Mouse (Mus musculus) 3134 (cell line): Measurements from ENCODE around the gene Ccdc186.
"Not testable (repeated sequence)": the region's sequence is repeated elsewhere in the genome, so short reads cannot be mapped to it uniquely, and the experiment has no call there.

Experiments
- DNase-seq: peaks from one replicate; pipeline ENCODE4 v3.0.0-alpha.2; 2011; ENCODE audit warnings: low spot score; ENCODE audit not compliant: insufficient read length; ENCODE audit errors: extremely low read depth

Gene Ccdc186

GRCm38 (mm10) chr19:56802352-56802746, 19.6 kb downstream of the Ccdc186 start:
- no peak for DNase-seq

- no peak for DNase-seq
These were observed 20.2 kb downstream of the Ccdc186 start for GRCm38 (mm10) chr19:56801656-56802351.

DNA sequence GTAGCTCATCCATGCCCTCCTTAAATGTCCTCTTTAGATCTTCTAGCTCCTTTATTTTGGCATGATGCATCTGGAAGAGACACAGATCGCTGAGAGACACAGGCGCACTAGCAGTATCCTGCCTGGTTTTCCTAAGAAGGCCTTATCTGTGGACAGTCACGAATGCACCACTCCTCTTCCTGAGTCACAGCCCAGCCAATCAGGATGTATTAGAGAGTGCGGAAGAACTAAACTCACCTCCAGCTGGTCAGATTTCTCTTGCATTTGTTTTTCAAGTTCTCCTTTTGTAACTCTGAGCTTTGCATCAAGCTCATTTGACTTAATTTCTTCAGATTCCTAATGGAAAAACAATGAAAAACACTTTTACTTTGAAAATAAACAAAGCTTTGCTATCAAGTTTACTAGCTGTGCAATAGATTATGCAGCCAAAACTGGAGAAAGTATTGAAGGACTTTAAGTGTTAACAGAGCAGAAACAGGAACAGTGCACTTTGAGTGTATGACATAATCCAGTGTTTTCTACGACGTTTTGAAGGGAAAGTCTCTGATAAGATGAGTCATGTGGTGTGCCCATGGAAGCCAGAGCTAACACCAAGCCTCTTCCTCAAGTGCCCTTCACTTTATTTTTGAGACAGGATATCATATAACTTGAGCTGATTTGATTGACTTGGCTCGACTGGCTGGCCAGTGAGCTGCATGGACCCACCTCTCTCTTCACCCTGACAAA, 20.9 kb downstream of the Ccdc186 start:
- DNase-seq, result no peak

- DNase-seq, result no peak
These were observed 21.8 kb downstream of the Ccdc186 start for GRCm38 (mm10) chr19:56800226-56800625.

DNA sequence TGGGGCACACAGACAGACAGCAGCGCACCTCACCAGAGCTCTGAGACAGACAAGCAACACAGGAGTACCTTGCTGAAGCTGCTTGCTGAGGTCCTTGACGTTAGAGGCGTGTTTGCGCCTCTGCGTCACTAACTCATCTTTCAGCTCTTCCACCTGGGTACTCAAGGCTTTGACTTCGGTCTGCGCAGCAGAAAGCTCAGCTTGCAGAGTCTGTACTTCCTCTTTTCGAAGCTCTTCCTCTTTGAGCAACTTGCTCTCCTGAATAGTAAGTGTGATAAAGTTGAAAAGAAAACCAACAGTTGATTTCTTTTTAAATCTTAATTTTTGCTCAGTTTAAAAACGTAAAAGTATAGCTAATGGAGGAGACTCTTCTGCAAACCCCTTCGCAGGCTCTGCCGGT, 24.6 kb downstream of the Ccdc186 start:
- DNase-seq, result no peak

- no peak for DNase-seq
These were observed 33.0 kb downstream of the Ccdc186 start for GRCm38 (mm10) chr19:56788952-56789351.

DNA sequence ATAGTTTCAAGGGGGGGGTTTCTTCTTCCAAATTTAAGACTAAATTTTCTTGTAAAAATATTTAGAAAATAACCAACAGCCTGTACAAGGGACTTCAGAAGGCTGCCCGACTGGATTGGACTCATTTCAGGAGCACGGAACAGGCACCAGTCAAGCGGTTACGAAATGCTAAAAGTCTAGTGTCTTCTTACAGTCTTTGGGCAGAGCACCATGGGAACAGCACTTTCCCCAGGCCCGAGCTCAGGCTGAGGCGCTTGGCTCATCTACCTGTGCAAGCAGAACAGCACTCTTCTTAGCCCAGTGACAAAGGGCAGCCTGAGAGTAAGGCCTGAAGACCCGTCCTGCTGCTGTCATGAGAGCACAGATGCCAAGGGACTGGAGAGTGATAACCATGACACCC, 34.1 kb downstream of the Ccdc186 start:
- no peak for DNase-seq

- not testable (repeated sequence) for DNase-seq
These were observed 43.5 kb downstream of the Ccdc186 start for GRCm38 (mm10) chr19:56778532-56778931.

GRCm38 (mm10) chr19:56776719-56777382, 45.1 kb downstream of the Ccdc186 start:
- no peak for DNase-seq

DNA sequence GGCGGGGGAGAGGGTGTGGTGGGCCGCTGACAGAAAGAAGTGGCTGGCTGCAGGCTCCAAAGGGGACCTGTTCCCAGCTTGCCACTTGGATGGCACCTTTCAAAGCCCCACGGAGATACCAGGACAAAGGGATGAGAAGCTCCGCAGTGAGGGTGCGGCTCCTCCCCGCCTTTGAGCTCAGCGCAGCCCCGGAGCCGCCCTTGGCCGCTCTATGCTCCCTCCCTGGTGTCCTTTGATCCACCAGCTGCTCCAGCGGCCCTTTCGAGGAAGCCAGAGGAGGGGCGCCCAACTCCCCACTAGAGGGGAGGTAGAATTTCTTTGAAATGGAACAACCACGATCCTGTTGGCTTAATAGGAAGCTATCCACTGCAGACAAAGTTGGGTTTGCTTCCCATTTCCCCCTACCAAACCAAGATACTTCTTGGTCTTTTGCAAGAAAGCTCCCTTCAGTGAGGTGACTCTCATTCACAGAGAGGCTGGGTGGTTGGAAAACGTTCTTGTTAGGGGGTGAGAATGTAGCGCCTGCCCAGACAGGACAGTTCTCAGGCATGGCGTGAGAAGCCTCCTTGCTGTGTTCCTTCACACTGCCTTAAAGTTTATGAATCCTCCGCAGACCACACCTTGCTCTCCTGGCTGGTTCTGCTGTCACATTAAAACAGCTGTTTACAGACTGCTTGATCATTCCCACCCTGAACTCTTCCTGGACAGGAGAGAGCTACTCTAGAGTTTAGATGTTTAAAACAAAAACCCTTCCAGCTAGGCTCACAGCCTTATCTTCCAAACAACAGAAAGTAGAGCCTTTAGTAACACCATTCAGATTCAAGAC, 45.9 kb downstream of the Ccdc186 start:
- DNase-seq, result no peak

DNA sequence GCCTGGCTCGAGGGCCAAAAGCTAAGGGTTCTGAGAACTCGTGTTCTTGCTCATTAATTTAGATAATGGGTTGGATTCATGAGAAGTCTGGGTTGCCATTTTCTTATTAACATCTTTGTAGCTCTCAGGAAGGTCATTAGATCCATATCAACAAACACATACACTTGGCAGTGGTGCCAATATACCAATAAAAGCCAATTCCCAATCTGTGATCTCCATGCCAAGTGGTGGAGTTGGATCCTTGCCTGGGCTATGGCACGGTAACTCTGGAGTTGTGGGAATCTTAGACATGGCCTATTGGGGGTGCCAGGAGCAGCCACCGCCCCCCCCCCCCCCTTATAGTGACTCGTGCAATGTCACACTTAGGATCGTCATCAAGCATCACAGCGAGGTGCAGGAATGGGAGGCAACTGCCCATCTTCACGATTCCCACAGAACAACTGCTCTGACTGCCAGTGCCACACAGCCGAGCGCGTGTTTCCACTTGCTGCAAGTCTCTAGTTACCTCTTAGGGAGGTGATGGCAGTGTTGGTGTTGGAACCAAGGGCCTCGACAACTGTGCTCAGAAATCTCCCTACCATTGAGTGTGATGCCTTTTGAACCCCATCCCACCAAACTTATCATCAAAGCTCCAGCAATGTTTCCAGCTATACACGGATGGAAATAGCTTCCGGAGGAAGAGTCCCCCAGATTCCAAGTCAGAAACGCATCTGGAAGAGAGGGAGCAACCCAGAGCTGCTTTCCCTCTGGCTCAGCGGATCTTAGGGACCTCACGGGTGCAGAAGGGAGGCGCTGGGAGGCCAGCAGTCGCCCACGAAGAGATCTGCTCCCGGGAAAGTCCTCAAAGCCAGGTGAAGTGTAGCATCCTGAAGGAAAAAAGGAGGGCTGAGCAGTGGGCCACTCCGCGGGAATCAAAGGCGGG, 46.8 kb downstream of the Ccdc186 start:
- DNase-seq, result no peak

DNA sequence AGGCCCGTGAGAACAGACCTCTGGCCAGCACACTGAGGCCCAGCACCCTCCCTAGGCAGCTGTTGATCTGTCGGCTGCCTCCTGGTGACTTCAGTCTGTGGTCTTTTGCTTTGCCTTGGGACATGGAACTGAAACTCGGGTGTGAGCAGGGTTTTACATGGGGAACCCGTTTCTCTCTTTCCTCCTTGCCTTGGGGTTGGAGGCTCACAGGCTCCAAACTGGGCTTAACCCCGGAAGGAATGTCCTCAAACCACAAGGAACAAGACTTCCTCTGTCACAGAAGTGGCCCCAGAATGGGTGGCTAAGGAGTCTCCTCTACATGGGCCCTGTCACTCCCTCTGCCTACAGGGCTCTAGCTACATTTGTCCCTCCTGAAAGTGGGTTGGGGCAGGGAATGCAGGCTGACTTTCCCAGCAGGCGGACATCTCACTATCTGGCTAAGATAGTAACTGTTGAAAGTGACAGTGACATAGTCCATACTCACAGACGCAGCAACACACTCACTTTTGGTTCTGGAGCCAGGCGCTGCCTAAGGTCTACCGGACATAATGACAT, 47.5 kb downstream of the Ccdc186 start:
- DNase-seq, result no peak

- DNase-seq, result no peak
These were observed 48.5 kb downstream of the Ccdc186 start for GRCm38 (mm10) chr19:56773393-56773971.

DNA sequence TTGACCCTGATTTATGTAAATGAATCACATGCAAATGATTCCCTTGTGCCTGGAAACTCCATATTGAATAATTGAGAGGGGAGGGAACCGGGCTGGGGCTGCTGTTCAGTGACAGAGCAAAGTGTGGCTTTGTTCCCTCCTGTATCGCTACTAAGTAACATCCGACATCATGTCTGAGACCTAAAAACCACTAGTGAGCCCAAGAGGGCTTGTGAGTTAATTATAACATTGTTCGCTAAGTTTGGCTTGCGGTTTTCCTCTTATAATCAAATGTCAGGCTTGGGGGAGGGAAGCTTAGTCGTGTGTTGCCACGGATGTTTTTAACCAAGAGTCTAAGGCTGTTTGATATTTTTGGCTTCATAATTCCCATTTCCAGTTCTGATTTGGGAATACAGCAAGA, 49.8 kb downstream of the Ccdc186 start:
- no peak for DNase-seq

GRCm38 (mm10) chr19:56769024-56769423, 53.0 kb downstream of the Ccdc186 start:
- DNase-seq, result no peak

DNA sequence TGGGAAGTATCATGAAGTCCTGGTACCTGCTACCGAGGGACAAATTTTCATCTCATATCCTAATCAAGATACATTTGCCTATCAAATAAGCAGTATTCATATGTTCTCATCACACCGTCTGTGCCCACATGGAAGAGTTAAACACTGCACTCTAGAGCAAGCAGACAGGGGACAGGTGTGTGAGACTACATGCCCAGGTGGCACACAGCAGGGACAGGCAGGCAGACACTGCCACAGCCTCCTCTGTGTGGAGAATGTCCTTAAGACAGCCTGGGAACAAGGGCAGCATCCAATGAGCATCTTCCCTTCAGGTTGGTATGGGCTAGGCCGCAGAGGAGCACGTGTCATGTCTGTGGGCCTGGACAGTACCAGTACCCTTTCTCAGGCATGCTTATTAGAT, 59.3 kb downstream of the Ccdc186 start:
- no peak for DNase-seq

GRCm38 (mm10) chr19:56761727-56762126, 60.3 kb downstream of the Ccdc186 start:
- DNase-seq, result no peak

DNA sequence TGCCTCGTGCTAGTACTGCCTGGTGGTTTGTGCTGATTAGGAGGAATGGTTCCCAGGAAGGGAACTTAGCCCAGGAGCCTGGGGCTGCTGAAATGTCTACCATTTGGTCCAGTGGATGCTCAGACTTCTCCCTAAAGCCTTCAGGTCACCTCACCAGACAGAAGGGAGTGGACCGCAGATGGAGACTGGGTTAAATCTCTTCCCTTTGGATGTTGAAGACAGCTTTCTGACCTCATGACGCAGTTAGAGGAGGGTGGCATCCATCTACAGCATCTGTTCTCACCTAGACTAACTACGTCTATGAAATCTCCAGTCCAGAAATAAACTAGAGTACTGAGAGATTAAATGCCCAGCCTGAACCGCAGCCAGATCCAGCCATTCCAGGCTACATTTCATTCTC, 60.9 kb downstream of the Ccdc186 start:
- DNase-seq, result no peak

DNA sequence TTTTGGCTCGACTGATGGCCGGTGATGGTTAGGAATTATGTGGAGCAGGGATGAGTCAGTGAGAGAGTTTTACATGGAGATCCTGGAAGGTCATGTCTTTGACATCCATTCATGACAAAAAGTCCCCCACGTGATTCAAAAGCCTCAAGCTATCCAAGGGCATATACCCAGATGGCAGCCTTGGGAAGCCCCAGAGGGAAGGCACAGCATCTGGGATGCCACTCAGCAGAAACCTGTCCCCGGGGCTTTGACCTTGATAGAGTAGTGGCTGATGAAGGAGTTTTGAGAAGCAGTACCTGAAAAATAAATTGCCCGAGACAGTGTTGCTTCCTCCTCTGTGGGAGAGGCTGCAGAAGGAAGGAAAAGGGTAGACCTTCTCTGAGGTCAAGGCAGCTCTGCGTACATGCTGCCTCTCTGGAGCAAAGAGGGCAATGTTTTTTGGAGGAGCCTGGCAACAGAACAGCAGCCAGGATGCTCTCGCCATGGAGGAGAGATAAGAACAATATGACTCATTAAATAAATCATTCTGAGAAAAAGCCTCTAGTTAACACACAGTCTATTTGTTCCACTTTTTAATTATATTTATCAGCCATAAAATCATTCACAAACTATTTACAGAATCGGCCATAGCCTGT, 61.6 kb downstream of the Ccdc186 start:
- DNase-seq, result no peak
